Mouse (Mus musculus): ENCODE measurements around the gene Pias3. TPM values are rescaled to one million over a fixed set of nuclear protein-coding genes. Genes with fewer than 3 reads are reported as not detected.
"Not testable (repeated sequence)": the region's sequence is repeated elsewhere in the genome, so short reads cannot be mapped to it uniquely, and the experiment has no call there.

Pias3 gene
- polyA plus RNA-seq, 2 experiments from 2014 or later = 30.8 to 41.5 TPM

DNA sequence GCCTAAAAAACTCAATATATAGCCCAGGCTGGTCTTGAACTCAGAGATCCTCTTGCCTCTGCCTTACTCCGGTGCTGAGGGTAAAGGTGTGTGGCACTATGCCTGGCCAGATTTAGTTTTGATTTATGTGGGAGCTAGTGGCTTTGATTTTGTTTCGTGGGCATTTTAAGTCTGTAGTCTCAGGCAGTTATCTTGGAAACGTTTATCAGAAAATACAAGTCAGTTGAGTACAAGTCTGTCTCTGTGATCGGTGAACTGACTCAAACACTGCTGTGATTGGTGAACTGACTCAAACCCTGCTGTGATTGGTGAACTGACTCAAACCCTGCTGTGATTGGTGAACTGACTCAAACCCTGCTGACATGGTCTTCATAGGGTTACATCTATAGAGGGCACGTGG is 34.6 kb downstream of the Pias3 start:
- ATAC-seq = no peak

DNA sequence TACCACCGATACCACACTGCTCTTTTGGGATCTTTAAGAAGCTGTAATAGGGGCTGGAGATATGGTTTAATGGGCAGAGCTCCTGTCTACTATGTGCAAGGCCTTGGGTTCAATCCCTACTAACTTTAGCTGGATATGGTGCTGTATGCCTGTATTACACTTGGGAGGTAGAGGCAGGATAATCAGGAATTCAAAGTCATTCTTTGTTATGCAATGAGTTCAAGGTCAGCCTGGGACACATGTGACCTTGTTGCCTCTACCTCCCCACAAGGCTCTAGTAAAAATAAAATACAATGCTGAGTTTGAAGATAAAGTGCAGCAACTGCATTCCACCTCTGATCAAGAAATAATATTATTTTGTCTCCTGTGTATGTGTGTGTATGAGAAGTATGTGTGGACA is 37.8 kb downstream of the Pias3 start:
- ATAC-seq = no peak

DNA sequence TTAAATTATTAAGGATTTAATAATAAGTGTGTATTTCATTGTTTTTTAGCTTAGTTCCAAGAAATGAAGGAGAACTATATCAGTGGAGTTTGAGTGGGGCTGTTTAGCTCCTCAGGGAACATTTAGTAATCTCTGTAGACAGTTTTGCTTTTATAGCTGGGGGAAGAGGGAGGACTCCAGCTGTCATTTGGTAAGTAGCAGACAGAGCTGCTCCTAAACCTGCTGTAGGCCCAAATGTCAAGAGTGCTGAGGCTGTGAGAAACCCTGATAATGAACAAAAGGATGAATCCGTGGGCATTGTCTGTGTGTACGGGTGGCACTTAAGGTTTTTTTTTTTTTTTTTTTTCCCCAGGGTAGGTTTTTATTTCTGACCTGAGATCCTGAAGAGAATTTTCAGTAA is 39.0 kb downstream of the Pias3 start:
- ATAC-seq = no peak

DNA sequence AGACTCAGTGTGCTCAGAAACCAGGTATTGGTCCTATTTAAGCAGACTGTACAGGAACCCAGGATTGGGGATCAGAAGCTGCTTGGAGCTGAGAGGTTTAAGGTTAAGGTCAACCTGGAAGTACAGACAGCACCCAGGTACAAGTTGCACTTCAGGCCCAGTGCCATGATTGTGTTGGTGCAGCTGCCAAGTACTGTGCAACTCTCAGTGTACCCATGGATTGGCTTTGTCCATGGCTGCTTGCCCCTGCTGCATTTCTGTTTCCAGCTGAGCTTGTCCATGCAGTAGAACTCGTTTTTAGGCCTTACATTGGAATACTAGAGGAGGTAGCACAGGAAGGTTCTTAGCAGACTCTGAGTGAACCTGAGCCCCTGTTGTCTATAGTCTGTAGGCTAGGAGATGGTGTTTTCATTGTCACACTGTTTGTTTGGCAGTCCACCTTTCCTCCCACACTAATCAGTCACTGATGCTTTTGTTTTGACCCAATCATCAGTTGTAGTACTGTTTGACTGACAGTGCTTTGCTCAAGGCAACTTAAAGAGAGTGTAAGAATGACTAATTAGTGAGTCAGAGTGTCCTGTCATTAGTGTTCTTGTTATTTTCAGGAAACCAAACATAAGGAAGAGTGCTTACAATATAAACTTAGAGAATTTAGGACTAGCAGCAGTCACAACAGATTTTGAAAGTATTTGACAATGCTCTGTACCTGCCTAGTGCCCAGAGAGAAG is 41.0 kb downstream of the Pias3 start:
- ATAC-seq = no peak

DNA sequence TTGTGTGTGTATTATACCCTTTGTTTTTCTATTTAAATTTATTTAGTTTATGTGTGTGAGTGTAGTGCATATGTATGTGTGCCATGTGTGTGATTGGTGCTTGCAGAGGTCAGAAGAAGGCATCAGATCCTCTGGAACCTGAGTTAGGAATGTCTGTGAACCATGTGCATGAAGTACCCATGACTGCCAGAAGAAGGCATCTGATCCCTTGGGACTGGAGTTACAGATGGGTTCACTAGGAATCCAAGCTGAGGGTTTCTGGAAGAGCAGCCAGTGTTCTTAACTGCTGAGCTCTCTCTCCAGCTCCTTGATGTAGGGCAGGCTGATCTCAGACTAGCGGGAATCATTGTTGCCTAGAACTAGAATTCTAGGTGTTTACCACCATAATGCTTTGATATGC is 41.8 kb downstream of the Pias3 start:
- no peak for ATAC-seq

GRCm38 (mm10) chr3:96740279-96740678 is 44.1 kb downstream of the Pias3 start:
- not testable (repeated sequence) for ATAC-seq

DNA sequence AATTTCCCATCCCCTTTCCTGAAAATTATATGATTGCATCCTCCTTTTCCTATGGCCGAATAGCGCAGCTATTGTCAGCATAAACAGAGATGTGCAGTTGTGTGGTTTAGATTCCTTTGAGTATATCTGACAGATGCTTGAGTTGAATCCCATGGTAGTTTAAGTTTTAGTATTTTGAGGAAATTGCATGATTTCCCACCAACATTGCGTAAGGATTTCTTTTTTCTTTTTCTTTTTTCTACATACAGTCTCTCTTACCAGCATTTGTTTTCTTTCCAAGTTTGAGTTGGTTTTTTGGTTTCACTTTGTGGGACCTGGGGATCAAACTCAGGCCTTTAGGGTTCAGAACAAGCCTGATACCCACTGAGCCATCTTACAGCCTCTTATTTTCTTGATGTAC is 48.2 kb downstream of the Pias3 start:
- ATAC-seq = no peak

GRCm38 (mm10) chr3:96746829-96747228 is 50.6 kb downstream of the Pias3 start:
- ATAC-seq = peak; percentile 63

Other genes with a start within 250 kb of the Pias3 start
- gene BC107364, start 244.1 kb upstream of the Pias3 start, polyA plus RNA-seq (2017; shearing (Covaris generic)) = under 1 TPM in 1 of 2 experiments, not detected in 1; 0.32 TPM
- gene Hfe2, start 171.2 kb upstream of the Pias3 start, polyA plus RNA-seq (2017; shearing (Covaris generic)) = not detected
- 100 to 1,000 TPM; 276 to 326 TPM for gene Txnip, start 138.4 kb upstream of the Pias3 start, polyA plus RNA-seq (2017; shearing (Covaris generic))
- not detected for gene Gm16253, start 119.4 kb upstream of the Pias3 start, polyA plus RNA-seq (2017; shearing (Covaris generic))
- gene Polr3gl, start 102.2 kb upstream of the Pias3 start, polyA plus RNA-seq (2017; shearing (Covaris generic)) = 10 to 100 TPM; 25.1 to 35.6 TPM
- not detected for gene Ankrd34a, start 99.7 kb upstream of the Pias3 start, polyA plus RNA-seq (2017; shearing (Covaris generic))
- under 1 TPM; 0.09 to 0.14 TPM for gene Lix1l, start 95.2 kb upstream of the Pias3 start, polyA plus RNA-seq (2017; shearing (Covaris generic))
- gene Rbm8a, start 66.5 kb upstream of the Pias3 start, polyA plus RNA-seq (2017; shearing (Covaris generic)) = 100 to 1,000 TPM in 1 of 2 experiments, 10 to 100 TPM in 1; 98.9 to 135 TPM
- 10 to 100 TPM; 43.5 to 45.8 TPM for gene Pex11b, start 61.0 kb upstream of the Pias3 start, polyA plus RNA-seq (2017; shearing (Covaris generic))
- gene Gm42957, start 60.9 kb upstream of the Pias3 start, polyA plus RNA-seq (2017; shearing (Covaris generic)) = under 1 TPM in 1 of 2 experiments, not detected in 1; 0.09 TPM
- gene Itga10, start 50.8 kb upstream of the Pias3 start, polyA plus RNA-seq (2017; shearing (Covaris generic)) = under 1 TPM in 1 of 2 experiments, not detected in 1; 0.12 TPM
- gene Ankrd35, start 26.3 kb upstream of the Pias3 start, polyA plus RNA-seq (2017; shearing (Covaris generic)) = under 1 TPM in 1 of 2 experiments, not detected in 1; 0.13 TPM
- 1 to 10 TPM; 1.1 to 1.4 TPM for gene Nudt17, start 12.2 kb downstream of the Pias3 start, polyA plus RNA-seq (2017; shearing (Covaris generic))
- gene Polr3c, start 31.2 kb downstream of the Pias3 start, polyA plus RNA-seq (2017; shearing (Covaris generic)) = 10 to 100 TPM; 67.6 to 69.6 TPM
- 10 to 100 TPM; 62.2 to 68.7 TPM for gene Rnf115, start 31.3 kb downstream of the Pias3 start, polyA plus RNA-seq (2017; shearing (Covaris generic))
- gene Pdzk1, start 132.9 kb downstream of the Pias3 start, polyA plus RNA-seq (2017; shearing (Covaris generic)) = under 1 TPM in 1 of 2 experiments, not detected in 1; 0.89 TPM
- gene Cd160, start 133.0 kb downstream of the Pias3 start, polyA plus RNA-seq (2017; shearing (Covaris generic)) = 10 to 100 TPM; 26.1 to 55.0 TPM
- under 1 TPM; 0.12 to 0.13 TPM for gene Gja5, start 208.3 kb downstream of the Pias3 start, polyA plus RNA-seq (2017; shearing (Covaris generic))
- gene Gpr89, start 209.0 kb downstream of the Pias3 start, polyA plus RNA-seq (2017; shearing (Covaris generic)) = 10 to 100 TPM; 23.7 to 26.9 TPM
- under 1 TPM in 1 of 2 experiments, not detected in 1; 0.08 TPM for gene Gja8, start 229.6 kb downstream of the Pias3 start, polyA plus RNA-seq (2017; shearing (Covaris generic))

Data from activated CD4-positive, CD25-positive, alpha-beta regulatory T cell, adult 4 months (primary cell).